Mouse (Mus musculus) embryonic facial prominence, embryonic 13.5 days (tissue): ENCODE measurements around the gene Amotl2. TPM values are rescaled to one million over a fixed set of nuclear protein-coding genes. Genes with fewer than 3 reads are reported as not detected.

ENCODE experiments used
- ATAC-seq: fragments of 200-750 bp; cut with Nextera tagmentation; 2 replicates; pipeline ENCODE4 v1.8.0; 2017; ENCODE audit warnings: low read depth; ENCODE audit not compliant: insufficient number of reproducible peaks, insufficient read depth, low FRiP score, low TSS enrichment
- H3K27ac ChIP-seq: fragments of 300-500 bp; sonication (generic); 2 replicates; pipeline ENCODE4 v1.5.1; 2015; ENCODE audit warnings: moderate library complexity, mild to moderate bottlenecking, inconsistent platforms
- H3K27me3 ChIP-seq: fragments of 300-500 bp; sonication (generic); 2 replicates; pipeline ENCODE4 v1.6.1; 2015; ENCODE audit warnings: mild to moderate bottlenecking, inconsistent platforms
- H3K36me3 ChIP-seq: fragments of 300-500 bp; sonication (generic); 2 replicates; pipeline ENCODE4 v1.6.1; 2015; ENCODE audit warnings: mild to moderate bottlenecking, inconsistent platforms
- H3K4me1 ChIP-seq: fragments of 300-500 bp; sonication (generic); 2 replicates; pipeline ENCODE4 v1.6.1; 2015; ENCODE audit warnings: inconsistent platforms
- H3K4me2 ChIP-seq: fragments of 300-500 bp; sonication (generic); 2 replicates; pipeline ENCODE4 v1.6.1; 2015; ENCODE audit warnings: moderate library complexity, mild to moderate bottlenecking, inconsistent platforms
- H3K4me3 ChIP-seq: fragments of 300-500 bp; sonication (generic); 2 replicates; pipeline ENCODE4 v1.5.1; 2015; ENCODE audit warnings: mild to moderate bottlenecking, inconsistent platforms
- H3K9ac ChIP-seq: fragments of 300-500 bp; sonication (generic); 2 replicates; pipeline ENCODE4 v1.6.1; 2015; ENCODE audit warnings: mild to moderate bottlenecking, inconsistent platforms
- H3K9me3 ChIP-seq: fragments of 300-500 bp; sonication (generic); 2 replicates; pipeline ENCODE4 v1.6.1; 2016; ENCODE audit warnings: inconsistent platforms
- WGBS: fragments of 180-500 bp; shearing (Covaris S2); methylation state at CpG from one replicate; pipeline ENCODE4 v1.1.7; 2015; ENCODE audit warnings: mixed read lengths; 5-methylcytosine and 5-hydroxymethylcytosine counted together
- polyA plus RNA-seq: library from polyadenylated mRNA; unstranded; fragments of >200 nt; fragmentation: Nextera tagmentation; extraction: Ambion mirVana; gene quantifications from 2 replicates; pipeline ENCODE4 v1.2.1, GENCODE M21; 2015

Gene Amotl2
- polyA plus RNA-seq, 1 experiment from 2014 or later, result 55.8 TPM

DNA sequence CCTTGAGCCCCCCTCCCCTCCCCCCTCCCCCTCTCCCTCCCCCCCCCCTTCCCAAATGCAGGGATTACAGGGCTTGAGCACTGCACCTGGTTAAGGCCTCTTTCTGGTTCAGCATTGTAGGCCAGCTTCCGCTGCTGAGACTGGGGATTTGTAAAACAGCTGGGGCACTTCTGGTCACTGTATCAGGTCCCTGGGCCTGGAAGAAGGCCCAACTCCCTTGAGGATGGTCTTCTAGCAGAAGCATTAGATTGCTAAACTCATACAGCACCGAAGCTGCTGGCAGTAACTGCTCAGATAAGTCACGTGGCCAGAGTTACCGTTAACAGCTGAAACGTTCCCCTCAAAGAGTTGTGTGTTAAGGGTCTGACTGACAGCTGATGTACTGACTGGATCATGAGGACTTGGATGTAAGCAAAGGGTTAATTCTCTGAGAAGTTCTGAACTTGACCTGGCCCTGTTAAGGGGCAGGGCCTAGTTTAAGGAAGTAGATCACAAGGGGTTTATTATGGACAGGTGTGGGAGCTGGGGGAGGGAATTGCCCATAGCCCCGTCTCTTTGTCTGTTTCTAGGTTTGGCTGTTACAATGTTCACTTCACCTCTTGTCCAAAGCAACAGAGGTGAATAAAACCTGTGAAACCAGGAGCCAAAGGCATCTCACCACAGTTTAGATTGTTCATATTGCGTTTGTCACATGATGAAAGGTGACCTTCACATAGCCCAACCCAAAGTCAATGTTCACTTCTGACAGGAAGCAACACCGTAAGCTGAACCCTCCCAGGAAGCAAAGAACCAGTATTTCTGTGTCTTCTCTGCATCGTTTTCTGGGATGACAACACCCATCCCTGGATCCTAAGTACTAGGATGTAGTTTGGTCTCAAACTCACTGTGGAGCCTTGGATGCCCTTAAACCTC lies 23.7 kb upstream of the Amotl2 start:
- 0 out of 2 replicates have a peak, but pooled peaks have one; percentile 28 for ATAC-seq
- Histone ChIP-seq H3K27ac (no peak overlapping the region), H3K4me1 (peaks cover 43% of the 10 kb centered on the region), H3K9ac (no peak overlapping the region), H3K4me3 (no peak overlapping the region), H3K36me3 (no peaks in the 10 kb centered on the region), H3K9me3 (no peaks in the 10 kb centered on the region), H3K4me2 (no peak overlapping the region), H3K27me3 (peaks cover 6% of the 10 kb centered on the region)
- 35% methylated on average over 9 of the region's 9 CpGs for WGBS

- Histone ChIP-seq H3K27me3 (no peaks in the 10 kb centered on the region), H3K4me3 (no peak overlapping the region), H3K36me3 (no peaks in the 10 kb centered on the region), H3K9ac (no peak overlapping the region), H3K4me1 (no peaks in the 10 kb centered on the region), H3K9me3 (no peaks in the 10 kb centered on the region), H3K27ac (peak overlapping the region; percentile 35), H3K4me2 (no peak overlapping the region)
- ATAC-seq, result no peak
- WGBS, result 83% methylated on average over 6 of the region's 6 CpGs
Observed at GRCm38 (mm10) chr9:102701042-102701441, 15.4 kb upstream of the Amotl2 start.

GRCm38 (mm10) chr9:102709504-102710135 lies 6.9 kb upstream of the Amotl2 start:
- Histone ChIP-seq H3K9me3 (no peaks in the 10 kb centered on the region), H3K27ac (peak overlapping the region; percentile 23), H3K4me2 (no peak overlapping the region), H3K4me1 (peaks cover 27% of the 10 kb centered on the region), H3K27me3 (no peaks in the 10 kb centered on the region), H3K36me3 (no peaks in the 10 kb centered on the region), H3K9ac (0 out of 2 replicates have a peak overlapping the region, but pooled peaks have one; percentile 7), H3K4me3 (no peak overlapping the region)
- no peak for ATAC-seq
- 62% methylated on average over 15 of the region's 15 CpGs for WGBS

DNA sequence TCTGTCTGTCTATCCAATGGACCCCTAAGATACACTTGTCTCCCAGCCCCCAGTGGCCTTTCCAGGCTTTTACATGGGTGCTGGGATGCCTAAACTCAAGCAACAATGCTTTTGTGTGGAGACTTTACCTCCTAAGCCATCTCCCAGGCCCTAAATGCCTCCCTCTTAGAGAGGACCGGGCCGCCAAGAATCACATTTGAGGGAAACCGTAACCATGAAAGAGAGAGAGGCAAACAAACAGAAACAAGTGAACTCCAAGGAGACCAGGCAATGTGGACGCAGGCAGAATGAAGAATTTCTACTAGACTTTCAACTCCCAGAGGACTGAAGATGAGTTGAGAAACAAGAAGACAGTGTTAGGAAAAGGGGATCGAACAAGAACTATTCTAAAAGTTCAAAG lies 6.0 kb upstream of the Amotl2 start:
- Histone ChIP-seq H3K27me3 (no peaks in the 10 kb centered on the region), H3K4me2 (no peak overlapping the region), H3K4me3 (no peak overlapping the region), H3K36me3 (no peaks in the 10 kb centered on the region), H3K9ac (no peak overlapping the region), H3K9me3 (no peaks in the 10 kb centered on the region), H3K4me1 (peaks cover 36% of the 10 kb centered on the region), H3K27ac (0 out of 2 replicates have a peak overlapping the region, but pooled peaks have one; percentile 23)
- 67% methylated on average over 5 of the region's 5 CpGs for WGBS
- no peak for ATAC-seq

DNA sequence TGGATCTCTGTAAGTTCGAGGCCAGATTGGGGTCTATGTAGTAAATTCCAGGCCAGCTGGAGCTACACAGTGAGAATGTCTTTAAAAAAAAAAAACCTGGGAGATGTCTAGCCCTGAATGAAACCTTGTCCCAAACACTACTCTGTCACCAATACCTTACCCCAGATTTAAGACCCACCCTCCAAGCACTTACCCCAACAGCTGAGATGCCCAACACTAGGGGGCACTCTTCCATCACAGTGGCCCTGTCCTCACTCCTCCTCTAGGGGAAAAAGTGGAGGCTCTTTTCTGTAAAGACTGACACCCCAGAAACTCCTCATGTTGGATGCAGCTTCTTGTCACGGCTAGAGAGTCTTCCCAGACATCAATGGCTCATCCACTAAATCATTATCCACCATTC lies 2.7 kb upstream of the Amotl2 start:
- peaks cover 50% of the 10 kb centered on the region for H3K4me1 ChIP-seq
- 55% methylated on average over 2 of the region's 2 CpGs for WGBS

GRCm38 (mm10) chr9:102714893-102715505 lies 1.5 kb upstream of the Amotl2 start:
- no peaks in the 10 kb centered on the region for H3K9me3 ChIP-seq
- H3K4me1 ChIP-seq, result peaks cover 53% of the 10 kb centered on the region
- H3K27me3 ChIP-seq, result no peaks in the 10 kb centered on the region
- 0 out of 2 replicates have a peak overlapping the region, but pooled peaks have one; percentile 36 for H3K9ac ChIP-seq
- peaks cover 2% of the 10 kb centered on the region for H3K36me3 ChIP-seq
- H3K4me3 ChIP-seq, result no peak overlapping the region
- no peak overlapping the region for H3K4me2 ChIP-seq
- 7% methylated on average over 7 of the region's 7 CpGs for WGBS
- ATAC-seq, result no peak
- peak overlapping the region; percentile 45; the same call in 1 of the 2 replicates for H3K27ac ChIP-seq

More for the DNA sequence above, 2.7 kb upstream of the Amotl2 start:
- ATAC-seq, result no peak
- no peaks in the 10 kb centered on the region for H3K9me3 ChIP-seq
- H3K4me3 ChIP-seq, result no peak overlapping the region
- H3K4me2 ChIP-seq, result no peak overlapping the region
- no peak overlapping the region for H3K27ac ChIP-seq
- H3K9ac ChIP-seq, result no peak overlapping the region
- no peaks in the 10 kb centered on the region for H3K36me3 ChIP-seq
- H3K27me3 ChIP-seq, result no peaks in the 10 kb centered on the region

DNA sequence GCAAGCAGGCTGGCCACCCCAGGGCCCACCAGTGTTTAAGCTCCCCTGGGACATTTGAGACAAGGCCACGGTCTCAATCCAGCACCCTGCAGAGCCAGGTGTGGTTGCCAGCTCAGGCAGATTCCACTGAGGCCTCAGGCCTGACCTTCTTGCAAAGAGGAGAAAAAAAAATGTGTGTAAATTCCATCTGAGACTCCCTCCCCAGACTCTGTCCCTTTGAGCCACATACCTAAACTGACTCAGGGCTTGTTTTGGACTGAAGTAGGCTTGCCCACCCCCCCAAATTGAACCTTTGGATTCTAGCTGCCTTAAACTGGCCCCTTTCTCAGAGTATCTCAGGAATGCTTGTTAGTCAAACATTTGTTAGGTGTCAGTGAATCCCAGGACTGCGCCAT lies 969 bp upstream of the Amotl2 start:
- Histone ChIP-seq H3K4me1 (peaks cover 53% of the 10 kb centered on the region), H3K9ac (0 out of 2 replicates have a peak overlapping the region, but pooled peaks have one; percentile 36), H3K4me3 (no peak overlapping the region), H3K27ac (peak overlapping the region; percentile 98; the same call in 1 of the 2 replicates), H3K9me3 (no peaks in the 10 kb centered on the region), H3K36me3 (peaks cover 7% of the 10 kb centered on the region), H3K27me3 (no peaks in the 10 kb centered on the region), H3K4me2 (no peak overlapping the region)
- 31% methylated on average over 2 of the region's 2 CpGs for WGBS
- ATAC-seq, result no peak

- Histone ChIP-seq H3K4me1 (peaks cover 65% of the 10 kb centered on the region), H3K9ac (peak overlapping the region; percentile 99), H3K27ac (peak overlapping the region; percentile 98), H3K4me3 (peak overlapping the region; percentile 91), H3K36me3 (peaks cover 25% of the 10 kb centered on the region), H3K9me3 (no peaks in the 10 kb centered on the region), H3K4me2 (peak overlapping the region; percentile 86), H3K27me3 (no peaks in the 10 kb centered on the region)
- peak; percentile 89 for ATAC-seq
- WGBS, result under 1% methylated on average over 48 of the region's 50 CpGs
Observed at GRCm38 (mm10) chr9:102717164-102717885, 853 bp downstream of the Amotl2 start.

DNA sequence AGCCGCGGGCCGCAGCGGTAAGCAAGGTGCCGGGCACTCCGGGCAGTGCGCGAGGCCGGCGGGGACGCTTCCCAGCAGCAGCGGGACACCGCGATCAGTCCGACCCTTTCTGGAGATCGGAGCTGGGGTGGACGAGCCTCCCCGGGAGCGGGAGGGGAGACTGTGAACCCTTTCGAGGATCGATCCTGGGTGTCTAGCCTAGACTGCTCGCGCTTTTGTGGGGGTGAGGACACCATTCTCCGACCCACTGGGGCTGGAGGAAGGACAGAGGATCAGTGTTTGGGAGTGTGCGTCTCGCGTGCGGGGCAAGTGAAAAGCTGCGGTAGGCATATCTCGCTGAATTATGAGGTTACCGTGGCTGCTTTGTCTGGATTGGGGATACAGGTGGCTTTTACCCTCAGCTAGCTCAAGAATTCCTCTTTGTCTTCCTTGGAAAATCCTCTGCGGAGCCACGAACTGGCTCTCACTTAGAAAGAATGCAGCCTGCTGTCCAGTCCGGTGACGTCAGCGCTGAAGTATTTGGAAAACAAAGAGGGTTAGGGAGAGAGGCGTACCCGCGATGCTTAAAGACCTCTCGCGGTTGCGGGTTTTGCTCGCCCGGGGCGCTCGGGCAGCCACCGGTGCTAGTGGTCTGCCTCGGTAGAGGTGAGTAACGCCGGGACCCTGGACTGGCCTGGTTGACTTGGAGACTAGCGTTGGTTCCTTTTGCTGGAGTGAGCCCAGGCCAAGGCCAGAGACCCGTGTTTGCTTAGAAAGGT lies 1.6 kb downstream of the Amotl2 start:
- peaks cover 33% of the 10 kb centered on the region for H3K36me3 ChIP-seq
- H3K27me3 ChIP-seq, result no peaks in the 10 kb centered on the region
- ATAC-seq, result peak; percentile 22; the same call in 1 of the 2 replicates
- H3K4me1 ChIP-seq, result peaks cover 72% of the 10 kb centered on the region
- H3K4me2 ChIP-seq, result peak overlapping the region; percentile 86
- peak overlapping the region; percentile 99 for H3K9ac ChIP-seq
- H3K9me3 ChIP-seq, result no peaks in the 10 kb centered on the region
- WGBS, result under 1% methylated on average over 52 of the region's 52 CpGs
- H3K27ac ChIP-seq, result peak overlapping the region; percentile 98
- H3K4me3 ChIP-seq, result peak overlapping the region; percentile 91

DNA sequence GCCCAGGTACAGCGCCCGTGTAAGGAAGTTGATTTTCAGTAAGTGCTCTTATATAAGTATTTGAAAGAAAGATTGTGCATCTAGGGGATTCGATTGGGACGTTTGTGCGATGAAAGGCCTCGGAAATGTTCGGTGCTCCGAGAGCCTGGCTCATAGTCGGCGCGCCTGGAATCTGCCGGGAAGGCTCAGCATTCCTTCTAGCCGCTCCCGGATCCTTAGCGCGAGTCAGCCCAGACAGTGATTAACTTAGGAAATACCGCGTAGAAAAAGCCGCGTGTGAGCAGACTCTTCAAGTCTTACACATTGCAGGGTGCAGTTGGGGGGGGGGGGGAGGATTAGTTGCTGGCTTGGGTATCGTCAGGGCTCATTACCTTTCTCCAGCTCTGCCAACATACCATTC lies 2.2 kb downstream of the Amotl2 start:
- 0% methylated on average over 21 of the region's 21 CpGs for WGBS
- Histone ChIP-seq H3K9ac (peak overlapping the region; percentile 99), H3K4me1 (peaks cover 75% of the 10 kb centered on the region), H3K4me3 (peak overlapping the region; percentile 91), H3K9me3 (no peaks in the 10 kb centered on the region), H3K27me3 (no peaks in the 10 kb centered on the region), H3K27ac (peak overlapping the region; percentile 98), H3K36me3 (peaks cover 39% of the 10 kb centered on the region), H3K4me2 (peak overlapping the region; percentile 86)
- ATAC-seq, result no peak
